Mouse (Mus musculus): Measurements from ENCODE around the gene Spout1.

The Spout1 gene

GRCm38 (mm10) chr2:30177700-30178675, at the start of gene Spout1:
Gene Spout1 (minus strand): TSS chr2:30178459.
- peak; percentile 98 for DNase-seq (ENCODE audit: low spot score)

- DNase-seq (ENCODE audit: low spot score), result no peak
Observed at GRCm38 (mm10) chr2:30216293-30216692, 38.0 kb upstream of the Spout1 start.

GRCm38 (mm10) chr2:30215493-30215892, 37.2 kb upstream of the Spout1 start:
- DNase-seq (ENCODE audit: low spot score), result no peak

- no peak for DNase-seq (ENCODE audit: low spot score)
Observed at GRCm38 (mm10) chr2:30214745-30215144, 36.5 kb upstream of the Spout1 start.

GRCm38 (mm10) chr2:30212951-30213350, 34.7 kb upstream of the Spout1 start:
- DNase-seq (ENCODE audit: low spot score), result no peak

- DNase-seq (ENCODE audit: low spot score), result no peak
Observed at GRCm38 (mm10) chr2:30212169-30212545, 33.9 kb upstream of the Spout1 start.

GRCm38 (mm10) chr2:30211408-30212168, 33.3 kb upstream of the Spout1 start:
- no peak for DNase-seq (ENCODE audit: low spot score)

- no peak for DNase-seq (ENCODE audit: low spot score)
Observed at GRCm38 (mm10) chr2:30207886-30208285, 29.6 kb upstream of the Spout1 start.

- no peak for DNase-seq (ENCODE audit: low spot score)
Observed at GRCm38 (mm10) chr2:30207401-30207800, 29.1 kb upstream of the Spout1 start.

GRCm38 (mm10) chr2:30205629-30206357, 27.5 kb upstream of the Spout1 start, which contains the start of gene Kyat1:
Gene Kyat1 (minus strand): TSS chr2:30205847.
- DNase-seq (ENCODE audit: low spot score), result peak; percentile 97

- no peak for DNase-seq (ENCODE audit: low spot score)
Observed at GRCm38 (mm10) chr2:30205255-30205628, 27.0 kb upstream of the Spout1 start.

GRCm38 (mm10) chr2:30203439-30203838, 25.2 kb upstream of the Spout1 start:
- DNase-seq (ENCODE audit: low spot score), result peak; percentile 33

GRCm38 (mm10) chr2:30200388-30200925, 22.2 kb upstream of the Spout1 start:
- no peak for DNase-seq (ENCODE audit: low spot score)

- DNase-seq (ENCODE audit: low spot score), result no peak
Observed at GRCm38 (mm10) chr2:30199984-30200383, 21.7 kb upstream of the Spout1 start.

GRCm38 (mm10) chr2:30198021-30198420, 19.8 kb upstream of the Spout1 start:
- no peak for DNase-seq (ENCODE audit: low spot score)

- no peak for DNase-seq (ENCODE audit: low spot score)
Observed at GRCm38 (mm10) chr2:30194656-30195055, 16.4 kb upstream of the Spout1 start.

- no peak for DNase-seq (ENCODE audit: low spot score)
Observed at GRCm38 (mm10) chr2:30191790-30192580, 13.7 kb upstream of the Spout1 start.

- DNase-seq (ENCODE audit: low spot score), result no peak
Observed at GRCm38 (mm10) chr2:30185681-30186080, 7.4 kb upstream of the Spout1 start.

GRCm38 (mm10) chr2:30185276-30185675, 7.0 kb upstream of the Spout1 start:
- no peak for DNase-seq (ENCODE audit: low spot score)

GRCm38 (mm10) chr2:30183721-30184120, 5.5 kb upstream of the Spout1 start:
- DNase-seq (ENCODE audit: low spot score), result no peak

GRCm38 (mm10) chr2:30182424-30182823, 4.2 kb upstream of the Spout1 start:
- DNase-seq (ENCODE audit: low spot score), result no peak

All from embryo, embryonic 10.5 days (tissue).